Mouse (Mus musculus): Measurements from ENCODE around the gene Aifm1. TPM values are rescaled to one million over a fixed set of nuclear protein-coding genes. Genes with fewer than 3 reads are reported as not detected.

Gene Aifm1
- total RNA-seq (2014; fragmentation: Nextera tagmentation) (48.0 and 48.8 TPM in 2 replicates), total RNA-seq (2017) (53.7 and 71.4 TPM in 2 replicates), polyA plus RNA-seq (2012) (5.1 and 7.0 TPM in 2 replicates)

DNA sequence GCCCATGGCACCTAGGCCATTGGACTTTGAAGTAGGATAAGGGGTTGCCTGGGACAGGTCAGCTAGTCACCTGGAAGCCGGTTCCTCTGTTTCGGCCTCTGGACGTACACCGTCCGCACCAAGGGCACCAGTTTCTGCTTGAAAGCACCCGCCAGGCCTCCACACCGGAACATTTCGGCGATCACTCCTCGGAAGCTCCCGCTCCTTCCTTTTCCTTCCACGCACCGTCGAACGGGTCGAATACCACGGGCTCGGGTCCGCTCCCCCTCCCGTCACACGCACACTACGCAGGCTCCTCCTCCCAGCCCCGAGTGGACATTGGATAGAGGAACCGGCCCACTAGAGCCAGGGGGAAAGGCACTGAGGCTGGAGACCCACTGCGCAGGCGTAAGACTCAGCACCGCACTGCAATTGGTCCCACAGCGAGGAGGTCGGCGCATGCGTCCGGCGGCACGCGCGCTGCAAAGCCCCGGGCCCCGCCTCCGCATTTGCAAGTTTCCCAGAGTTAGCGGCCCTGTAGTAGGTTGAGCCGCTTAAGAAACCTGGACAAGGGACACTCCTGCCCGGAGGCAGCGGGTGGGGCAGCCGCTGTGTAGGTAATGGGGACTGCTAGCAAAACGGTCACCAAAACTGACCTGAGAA, at the start of gene Aifm1:
Gene Aifm1, minus strand, starts transcription at position 398 of the 642 bp plus-strand sequence.
- peak within 1 kb of the TSS; percentile 78 for H3K4me3 ChIP-seq (ENCODE audit: low read depth, low read length)
- ATAC-seq (ENCODE audit: extremely low read depth, insufficient number of reproducible peaks, low FRiP score, poor library complexity, severe bottlenecking) (peak; percentile 91), DNase-seq (ENCODE audit: low spot score) (peak; percentile 76)
- H3K36me3 ChIP-seq (replicated peaks): peaks cover 11% of the 10 kb centered on the region
- H3K4me1 ChIP-seq (ENCODE audit: insufficient read depth, low read depth, low read length): peaks cover 3% of the 10 kb centered on the region; the same call in 1 of the 2 replicates
- TF ChIP-seq POLR2AphosphoS5 (IDR thresholded peaks at IDR 0.05; ENCODE audit: insufficient replicate concordance, low read depth, low read length): no peak
- no peak for TF ChIP-seq GATA2 (IDR thresholded peaks at IDR 0.05; ENCODE audit: borderline replicate concordance, low read depth, low read length)
- TF ChIP-seq GATA1 (IDR thresholded peaks at IDR 0.05; ENCODE audit: borderline replicate concordance, low read length): no peak
- no peak for TF ChIP-seq TAL1 (conservative IDR thresholded peaks at IDR 0.05; ENCODE audit: low read depth, low read length)
- no peak for TF ChIP-seq CTCF (IDR thresholded peaks at IDR 0.05; ENCODE audit: low read depth, low read length)
- no peaks in the 10 kb centered on the region for H3K9me3 ChIP-seq (replicated peaks)
- no peaks in the 10 kb centered on the region for H3K27me3 ChIP-seq (ENCODE audit: insufficient read depth, low read length)

DNA sequence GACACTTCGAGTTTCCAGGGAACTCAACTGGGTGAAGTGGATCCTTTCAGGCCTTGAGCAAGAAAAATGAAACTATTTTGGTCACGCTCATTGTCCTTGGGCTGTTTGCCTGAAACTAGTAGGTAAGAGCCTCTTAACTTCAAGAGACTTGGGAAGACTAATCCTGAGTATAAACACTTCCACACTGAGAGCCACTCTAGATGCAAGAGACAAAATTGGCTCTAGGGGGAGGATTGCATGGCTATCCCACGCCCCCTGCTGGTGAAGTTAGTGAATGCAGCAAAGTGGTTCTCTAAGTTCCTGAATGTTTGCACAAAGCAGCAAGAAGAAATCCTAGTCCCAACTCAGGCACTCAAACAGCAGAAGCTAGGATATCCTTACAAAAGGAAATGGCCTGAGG, 18.8 kb upstream of the Aifm1 start:
- ATAC-seq (ENCODE audit: extremely low read depth, insufficient number of reproducible peaks, low FRiP score, poor library complexity, severe bottlenecking) (peak; percentile 15; the same call in 1 of the 2 replicates), DNase-seq (ENCODE audit: low spot score) (peak; percentile 21)
- Histone ChIP-seq H3K36me3 (replicated peaks) (no peaks in the 10 kb centered on the region), H3K9me3 (replicated peaks) (peaks cover 3% of the 10 kb centered on the region), H3K27me3 (ENCODE audit: insufficient read depth, low read length) (no peaks in the 10 kb centered on the region), H3K4me3 (ENCODE audit: low read depth, low read length) (no peak overlapping the region), H3K4me1 (ENCODE audit: insufficient read depth, low read depth, low read length) (no peaks in the 10 kb centered on the region)
- TF ChIP-seq GATA2 (IDR thresholded peaks at IDR 0.05; ENCODE audit: borderline replicate concordance, low read depth, low read length) (no peak), GATA1 (IDR thresholded peaks at IDR 0.05; ENCODE audit: borderline replicate concordance, low read length) (no peak), TAL1 (conservative IDR thresholded peaks at IDR 0.05; ENCODE audit: low read depth, low read length) (no peak), POLR2AphosphoS5 (IDR thresholded peaks at IDR 0.05; ENCODE audit: insufficient replicate concordance, low read depth, low read length) (no peak), CTCF (IDR thresholded peaks at IDR 0.05; ENCODE audit: low read depth, low read length) (peak; percentile 51; the same call in 1 of the 2 replicates)

DNA sequence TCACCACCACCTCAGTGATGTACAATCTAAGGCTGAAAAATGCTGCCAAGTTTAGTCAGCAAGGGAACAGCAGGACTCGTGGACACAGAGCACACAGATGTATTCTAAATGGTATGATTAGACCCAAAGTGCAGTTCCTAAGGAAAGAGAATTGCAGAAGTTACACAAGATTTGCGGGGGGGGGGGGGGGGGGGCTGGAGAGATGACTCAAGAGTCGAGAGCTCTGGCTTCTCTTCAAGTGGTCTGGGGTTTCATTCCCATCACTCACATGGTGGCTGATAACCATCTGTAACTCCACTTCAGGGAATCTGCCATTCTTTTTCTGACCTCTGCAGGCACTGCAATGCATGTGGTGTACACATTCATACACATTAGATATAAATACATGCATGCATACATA, 13.1 kb upstream of the Aifm1 start:
- H3K36me3 ChIP-seq (replicated peaks): no peaks in the 10 kb centered on the region
- H3K4me3 ChIP-seq (ENCODE audit: low read depth, low read length): no peak overlapping the region
- no peaks in the 10 kb centered on the region for H3K4me1 ChIP-seq (ENCODE audit: insufficient read depth, low read depth, low read length)
- TF ChIP-seq CTCF (IDR thresholded peaks at IDR 0.05; ENCODE audit: low read depth, low read length) (no peak), TAL1 (conservative IDR thresholded peaks at IDR 0.05; ENCODE audit: low read depth, low read length) (no peak), POLR2AphosphoS5 (IDR thresholded peaks at IDR 0.05; ENCODE audit: insufficient replicate concordance, low read depth, low read length) (no peak), GATA2 (IDR thresholded peaks at IDR 0.05; ENCODE audit: borderline replicate concordance, low read depth, low read length) (no peak)
- H3K27me3 ChIP-seq (ENCODE audit: insufficient read depth, low read length): peaks cover 16% of the 10 kb centered on the region
- H3K9me3 ChIP-seq (replicated peaks): no peaks in the 10 kb centered on the region
- no peak for DNase-seq (ENCODE audit: low spot score)
- ATAC-seq (ENCODE audit: extremely low read depth, insufficient number of reproducible peaks, low FRiP score, poor library complexity, severe bottlenecking): no peak

DNA sequence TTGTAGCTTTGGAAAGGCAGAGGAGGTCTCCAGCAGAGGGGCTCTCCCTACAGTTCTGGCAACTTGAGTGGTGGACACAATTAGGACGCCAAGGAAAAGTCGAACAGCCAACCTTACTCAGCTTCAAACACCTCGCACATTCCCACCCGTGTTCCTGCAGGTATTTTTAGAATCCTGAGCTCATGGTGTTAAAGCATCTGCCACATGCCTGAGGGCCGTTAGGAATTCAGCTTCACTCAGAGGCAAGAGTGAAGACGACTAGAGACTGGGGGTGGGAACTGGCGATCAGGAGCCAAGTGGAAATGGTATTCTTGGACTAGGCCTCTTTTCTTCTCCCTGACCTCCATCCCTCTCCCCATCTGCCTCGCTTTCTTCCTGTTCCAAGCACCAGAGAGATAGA, 12.5 kb upstream of the Aifm1 start:
- no peak for TF ChIP-seq CTCF (IDR thresholded peaks at IDR 0.05; ENCODE audit: low read depth, low read length)
- TF ChIP-seq GATA2 (IDR thresholded peaks at IDR 0.05; ENCODE audit: borderline replicate concordance, low read depth, low read length): no peak
- TF ChIP-seq POLR2AphosphoS5 (IDR thresholded peaks at IDR 0.05; ENCODE audit: insufficient replicate concordance, low read depth, low read length): no peak

DNA sequence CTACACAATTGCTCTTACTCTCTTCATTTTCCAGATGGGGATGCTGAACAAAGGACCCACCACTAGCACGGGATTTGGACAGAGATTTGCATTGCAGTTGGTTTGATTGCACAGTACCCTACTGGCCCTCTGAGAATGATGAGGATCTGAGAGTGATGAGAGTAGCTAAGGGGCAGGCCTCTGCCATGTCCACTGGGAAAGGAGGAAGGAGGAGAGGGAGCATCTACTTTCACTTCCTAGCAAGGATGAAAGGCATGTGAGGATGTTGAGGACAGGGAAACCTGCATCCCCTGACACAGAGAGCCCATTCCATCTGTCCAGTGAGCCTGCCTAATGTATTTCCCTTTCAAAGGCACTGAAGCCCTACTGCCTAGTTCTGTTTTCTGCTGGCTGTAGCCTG, 12.0 kb upstream of the Aifm1 start:
- ATAC-seq (ENCODE audit: extremely low read depth, insufficient number of reproducible peaks, low FRiP score, poor library complexity, severe bottlenecking) (no peak), DNase-seq (ENCODE audit: low spot score) (no peak)
- TF ChIP-seq CTCF (IDR thresholded peaks at IDR 0.05; ENCODE audit: low read depth, low read length): no peak
- TF ChIP-seq GATA2 (IDR thresholded peaks at IDR 0.05; ENCODE audit: borderline replicate concordance, low read depth, low read length): no peak
- no peak for TF ChIP-seq TAL1 (conservative IDR thresholded peaks at IDR 0.05; ENCODE audit: low read depth, low read length)
- TF ChIP-seq POLR2AphosphoS5 (IDR thresholded peaks at IDR 0.05; ENCODE audit: insufficient replicate concordance, low read depth, low read length): no peak
- H3K9me3 ChIP-seq (replicated peaks): no peaks in the 10 kb centered on the region
- peaks cover 16% of the 10 kb centered on the region for H3K27me3 ChIP-seq (ENCODE audit: insufficient read depth, low read length)
- no peaks in the 10 kb centered on the region for H3K36me3 ChIP-seq (replicated peaks)
- H3K4me1 ChIP-seq (ENCODE audit: insufficient read depth, low read depth, low read length): no peaks in the 10 kb centered on the region
- H3K4me3 ChIP-seq (ENCODE audit: low read depth, low read length): no peak overlapping the region

More for the DNA sequence above, 12.5 kb upstream of the Aifm1 start:
- Histone ChIP-seq H3K4me3 (ENCODE audit: low read depth, low read length) (no peak overlapping the region), H3K27me3 (ENCODE audit: insufficient read depth, low read length) (peaks cover 16% of the 10 kb centered on the region), H3K9me3 (replicated peaks) (no peaks in the 10 kb centered on the region), H3K4me1 (ENCODE audit: insufficient read depth, low read depth, low read length) (no peaks in the 10 kb centered on the region), H3K36me3 (replicated peaks) (no peaks in the 10 kb centered on the region)
- no peak for ATAC-seq (ENCODE audit: extremely low read depth, insufficient number of reproducible peaks, low FRiP score, poor library complexity, severe bottlenecking)
- DNase-seq (ENCODE audit: low spot score): no peak

DNA sequence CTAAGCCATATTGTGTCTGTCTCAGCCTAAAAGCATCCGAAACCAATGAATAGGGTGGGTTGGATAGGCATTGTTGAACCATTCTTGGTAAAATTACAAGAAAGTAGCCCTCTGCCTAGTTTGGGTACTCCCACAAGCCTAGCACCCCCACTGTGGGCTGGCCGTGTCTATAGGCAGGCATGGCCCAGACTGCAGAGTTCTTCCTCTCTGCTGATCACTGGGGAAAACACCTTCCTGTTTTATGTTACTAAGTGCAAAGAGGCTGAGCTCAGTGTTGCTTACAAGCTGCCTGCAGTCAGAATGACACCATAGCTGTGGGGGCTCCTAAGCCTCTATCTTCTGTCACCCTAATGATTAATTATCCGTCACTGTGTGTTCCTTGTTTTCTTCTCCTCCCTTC, 10.1 kb upstream of the Aifm1 start:
- DNase-seq (ENCODE audit: low spot score) (no peak), ATAC-seq (ENCODE audit: extremely low read depth, insufficient number of reproducible peaks, low FRiP score, poor library complexity, severe bottlenecking) (no peak)
- H3K9me3 ChIP-seq (replicated peaks): no peaks in the 10 kb centered on the region
- TF ChIP-seq GATA1 (IDR thresholded peaks at IDR 0.05; ENCODE audit: borderline replicate concordance, low read length): no peak
- TF ChIP-seq GATA2 (IDR thresholded peaks at IDR 0.05; ENCODE audit: borderline replicate concordance, low read depth, low read length): no peak
- TF ChIP-seq CTCF (IDR thresholded peaks at IDR 0.05; ENCODE audit: low read depth, low read length): no peak
- TF ChIP-seq TAL1 (conservative IDR thresholded peaks at IDR 0.05; ENCODE audit: low read depth, low read length): no peak
- TF ChIP-seq POLR2AphosphoS5 (IDR thresholded peaks at IDR 0.05; ENCODE audit: insufficient replicate concordance, low read depth, low read length): no peak
- H3K4me3 ChIP-seq (ENCODE audit: low read depth, low read length): no peak overlapping the region
- H3K36me3 ChIP-seq (replicated peaks): no peaks in the 10 kb centered on the region
- no peaks in the 10 kb centered on the region for H3K4me1 ChIP-seq (ENCODE audit: insufficient read depth, low read depth, low read length)
- peaks cover 35% of the 10 kb centered on the region for H3K27me3 ChIP-seq (ENCODE audit: insufficient read depth, low read length)

Measured in G1E (cell line).